Mouse (Mus musculus) spleen, postnatal 4 days (tissue): ENCODE results near the gene Fam155a.
"Not testable (repeated sequence)": the region's sequence is repeated elsewhere in the genome, so short reads cannot be mapped to it uniquely, and the experiment has no call there.

Experiments used
- DNase-seq, 2 experiments: peaks; one replicate each; pipeline ENCODE4 v3.0.0; 2022; ENCODE audit warnings: low spot score in 2 of 2

Fam155a gene

GRCm38 (mm10) chr8:9660014-9660413, 110.9 kb downstream of the Fam155a start:
- DNase-seq: not testable (repeated sequence)

- no peak for DNase-seq
Observed at GRCm38 (mm10) chr8:9656901-9657300, 114.1 kb downstream of the Fam155a start.

GRCm38 (mm10) chr8:9654826-9655225, 116.1 kb downstream of the Fam155a start:
- DNase-seq: no peak

GRCm38 (mm10) chr8:9653643-9654042, 117.3 kb downstream of the Fam155a start:
- no peak for DNase-seq

GRCm38 (mm10) chr8:9638162-9638561, 132.8 kb downstream of the Fam155a start:
- DNase-seq: no peak

GRCm38 (mm10) chr8:9635240-9635639, 135.7 kb downstream of the Fam155a start:
- DNase-seq: no peak

GRCm38 (mm10) chr8:9607086-9607701, 163.8 kb downstream of the Fam155a start:
- DNase-seq: no peak

- no peak for DNase-seq
Observed at GRCm38 (mm10) chr8:9596003-9596402, 175.0 kb downstream of the Fam155a start.

GRCm38 (mm10) chr8:9581836-9582235, 189.1 kb downstream of the Fam155a start:
- no peak for DNase-seq

GRCm38 (mm10) chr8:9580192-9580591, 190.8 kb downstream of the Fam155a start:
- DNase-seq: no peak

GRCm38 (mm10) chr8:9571977-9572376, 199.0 kb downstream of the Fam155a start:
- DNase-seq: no peak

- DNase-seq: no peak
Observed at GRCm38 (mm10) chr8:9569516-9570170, 201.3 kb downstream of the Fam155a start.

- DNase-seq: no peak
Observed at GRCm38 (mm10) chr8:9549199-9549598, 221.8 kb downstream of the Fam155a start.

GRCm38 (mm10) chr8:9547558-9547954, 223.4 kb downstream of the Fam155a start:
- DNase-seq: peak in 1 of 2 experiments; percentile 16

- peak in 1 of 2 experiments; percentile 20 for DNase-seq
Observed at GRCm38 (mm10) chr8:9546919-9547557, 223.9 kb downstream of the Fam155a start.

GRCm38 (mm10) chr8:9546429-9546828, 224.5 kb downstream of the Fam155a start:
- no peak for DNase-seq

- no peak for DNase-seq
Observed at GRCm38 (mm10) chr8:9545665-9546064, 225.3 kb downstream of the Fam155a start.

- peak in 1 of 2 experiments; percentile 20 for DNase-seq
Observed at GRCm38 (mm10) chr8:9535730-9536372, 235.1 kb downstream of the Fam155a start.

GRCm38 (mm10) chr8:9526515-9526914, 244.4 kb downstream of the Fam155a start:
- peak in 1 of 2 experiments; percentile 28 for DNase-seq

- no peak for DNase-seq
Observed at GRCm38 (mm10) chr8:9521577-9521976, 249.4 kb downstream of the Fam155a start.

GRCm38 (mm10) chr8:9500751-9501150, 270.2 kb downstream of the Fam155a start:
- no peak for DNase-seq

- no peak for DNase-seq
Observed at GRCm38 (mm10) chr8:9494225-9494598, 276.7 kb downstream of the Fam155a start.
